27 mouse cellular contexts compared by ENCODE assay signal in the genomic region with DNA sequence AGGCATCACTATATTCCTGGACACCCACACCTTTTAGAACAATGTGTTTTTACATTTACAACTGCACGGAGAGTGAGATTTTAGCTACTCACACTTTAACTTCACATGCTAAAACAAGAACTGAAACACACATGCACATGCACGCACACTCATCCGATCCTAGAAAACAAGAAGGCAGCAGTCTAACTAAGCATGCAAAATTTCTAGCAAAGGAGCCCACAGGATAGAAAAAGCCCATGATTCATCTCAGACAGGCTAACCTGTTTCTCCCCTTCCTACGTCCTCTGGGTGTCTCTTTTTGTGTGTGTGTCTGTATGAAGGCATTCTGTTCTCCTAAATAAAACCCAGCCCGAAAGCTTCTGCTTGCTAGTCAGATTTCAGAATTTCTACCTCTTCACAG.
A peak's percentile ranks its signal among the peaks of the same experiment; 100 is the strongest.
DNase-seq lines count a peak whose midpoint lies in the region; ATAC-seq and TF ChIP-seq lines count a peak whose summit lies in the region.
"Had no signal": no experiment of that assay in that cellular context is flagged by ENCODE, and none has a peak within 500 bp of the region (broad histone marks: within the 10 kb centered on the region; RNA-seq: fewer than 3 reads in every experiment).

No protein-coding gene starts in this region.

- peaks cover 13% of the 10 kb centered on the region; the same call in 1 of the 2 replicates for H3K4me1 ChIP-seq in forebrain, embryonic 15.5 days
- no peaks in the 10 kb centered on the region for H3K4me1 ChIP-seq in forebrain, embryonic 14.5 days (ENCODE audit: control insufficient read depth, insufficient read depth, low read length)
- H3K4me1 ChIP-seq: hindbrain, embryonic 13.5 days; liver, embryonic 15.5 days had no signal

- no peak for TF ChIP-seq CTCF in left cerebral cortex, adult 2 months (IDR thresholded peaks at IDR 0.05)

- DNase-seq in forebrain, embryonic 14.5 days (ENCODE audit: low spot score), result no peak
- peak in 1 of 2 experiments; percentile 11 for DNase-seq in left cerebral cortex, adult 2 months (ENCODE audit: extremely low spot score in 1 of 2, low spot score in 2 of 2)
- DNase-seq in left cerebral cortex, postnatal 10 days (ENCODE audit: extremely low spot score in 1 of 2, low spot score in 2 of 2), result no peak
- DNase-seq in brain, adult 2 months (ENCODE audit: low read depth, low spot score), result peak; percentile 66
- peak; percentile 8 to 80 for DNase-seq in left cerebral cortex, postnatal 25 days (ENCODE audit: low spot score in 2 of 2)
- DNase-seq in retina, postnatal 1 day, result no peak
- no peak for DNase-seq in layer of hippocampus, postnatal 25 days (ENCODE audit: extremely low spot score in 1 of 2, low spot score in 1 of 2)
- DNase-seq: adrenal gland, postnatal 25 days; cerebellum, adult 18-20 months; cerebellum, postnatal 14 days; gastrocnemius, postnatal 36 days; heart, adult 2 months; heart, postnatal 4 days; kidney, adult 9 months; kidney, postnatal 10 days; lung, embryonic 14.5 days; lung, postnatal 14 days; midbrain, embryonic 14.5 days; spleen, adult 18-20 months; thymus, postnatal 4 days had no signal

- no peaks in the 10 kb centered on the region for H3K36me3 ChIP-seq in forebrain, embryonic 15.5 days
- no peaks in the 10 kb centered on the region for H3K36me3 ChIP-seq in forebrain, embryonic 14.5 days (ENCODE audit: control insufficient read depth, insufficient read depth, low read length)
- H3K36me3 ChIP-seq: heart, embryonic 12.5 days; hindbrain, embryonic 13.5 days; limb, embryonic 12.5 days; liver, embryonic 15.5 days had no signal

- peak overlapping the region; percentile 20; the same call in 1 of the 2 replicates for H3K27ac ChIP-seq in forebrain, embryonic 15.5 days (replicated peaks)
- H3K27ac ChIP-seq in forebrain, embryonic 14.5 days (ENCODE audit: low read depth, low read length), result no peak overlapping the region
- H3K27ac ChIP-seq in left cerebral cortex, adult 2 months, result peak overlapping the region; percentile 0; the same call in 1 of the 2 replicates
- H3K27ac ChIP-seq: heart, adult 2 months; hindbrain, embryonic 13.5 days; limb, embryonic 12.5 days; liver, embryonic 15.5 days; stomach, postnatal 0 days had no signal

- H3K4me2 ChIP-seq in forebrain, embryonic 15.5 days (replicated peaks), result no peak overlapping the region
- no peak overlapping the region for H3K4me2 ChIP-seq in forebrain, embryonic 14.5 days (ENCODE audit: low read length)
- H3K4me2 ChIP-seq: heart, embryonic 12.5 days; hindbrain, embryonic 13.5 days; limb, embryonic 12.5 days; liver, embryonic 15.5 days; lung, embryonic 14.5 days had no signal

- no peak overlapping the region for H3K4me3 ChIP-seq in forebrain, embryonic 15.5 days
- no peak overlapping the region for H3K4me3 ChIP-seq in forebrain, embryonic 14.5 days (ENCODE audit: low read depth, low read length)
- H3K4me3 ChIP-seq in left cerebral cortex, adult 2 months, result no peak overlapping the region
- H3K4me3 ChIP-seq: heart, adult 2 months; heart, embryonic 12.5 days; hindbrain, embryonic 13.5 days; limb, embryonic 12.5 days; liver, embryonic 15.5 days had no signal

- 88% methylated on average over 5 of the region's 5 CpGs for WGBS in forebrain, embryonic 15.5 days
- 90% methylated on average over 5 of the region's 5 CpGs for WGBS in forebrain, embryonic 14.5 days

- H3K27me3 ChIP-seq in forebrain, embryonic 15.5 days, result no peaks in the 10 kb centered on the region
- H3K27me3 ChIP-seq in forebrain, embryonic 14.5 days (replicated peaks; ENCODE audit: control insufficient read depth, insufficient read depth, low read length), result no peaks in the 10 kb centered on the region
- H3K27me3 ChIP-seq: heart, embryonic 12.5 days; hindbrain, embryonic 13.5 days; liver, embryonic 15.5 days had no signal

- H3K9me3 ChIP-seq in forebrain, embryonic 15.5 days, result no peaks in the 10 kb centered on the region
- no peaks in the 10 kb centered on the region for H3K9me3 ChIP-seq in forebrain, embryonic 14.5 days (replicated peaks; ENCODE audit: control insufficient read depth, low read length)
- H3K9me3 ChIP-seq: heart, embryonic 12.5 days; hindbrain, embryonic 13.5 days; limb, embryonic 12.5 days; liver, embryonic 15.5 days had no signal

- no peak for ATAC-seq in forebrain, embryonic 15.5 days (replicated peaks)
- no peak for ATAC-seq in forebrain, embryonic 14.5 days
- ATAC-seq: intestine, embryonic 16.5 days had no signal

- intact Hi-C loops in left cerebral cortex, adult 2 months (cut with DNase I), result no loop called here
- intact Hi-C loops in left cerebral cortex, postnatal 10 days (cut with DNase I), result no loop called here
- intact Hi-C loops in left cerebral cortex, postnatal 25 days (cut with DNase I), result no loop called here

- no peak overlapping the region for H3K9ac ChIP-seq in forebrain, embryonic 15.5 days (replicated peaks)
- no peak overlapping the region for H3K9ac ChIP-seq in forebrain, embryonic 14.5 days (ENCODE audit: low read length)
- H3K9ac ChIP-seq: heart, embryonic 12.5 days; hindbrain, embryonic 13.5 days; limb, embryonic 12.5 days; liver, embryonic 15.5 days; lung, embryonic 14.5 days had no signal

Comparison
In these comparisons a context has a peak if more than half of its experiments do, and no peak if none do; other contexts are left out.
1. DNase-seq: peak in brain, adult 2 months (single experiment) and left cerebral cortex, postnatal 25 days (2 of 2); none in forebrain, embryonic 14.5 days (single experiment), left cerebral cortex, postnatal 10 days (0 of 2), retina, postnatal 1 day (single experiment) and layer of hippocampus, postnatal 25 days (0 of 2).